Mouse (Mus musculus) midbrain, embryonic 12.5 days (tissue): ENCODE measurements at regions not wholly inside any gene's neighbourhood (a gene's known extent, or its start where the extent isn't known, plus 50 kb on each side); places are given as distances from the start of the nearest gene placed in this dataset.
A peak's percentile ranks its signal among the peaks of the same experiment; 100 is the strongest.

Experiments
- ATAC-seq: fragments of 200-750 bp; cut with Nextera tagmentation; 2 replicates; pipeline ENCODE4 v1.8.0; 2017; ENCODE audit warnings: low read depth, moderate TSS enrichment, moderate library complexity; ENCODE audit not compliant: low FRiP score
- H3K27ac ChIP-seq: fragments of 300-500 bp; sonication (generic); replicated peaks from 2 replicates; pipeline ENCODE4 v1.5.1; 2016; ENCODE audit warnings: mild to moderate bottlenecking
- H3K27me3 ChIP-seq: fragments of 300-500 bp; sonication (generic); 2 replicates; pipeline ENCODE4 v1.6.1; 2016; ENCODE audit warnings: mild to moderate bottlenecking
- H3K36me3 ChIP-seq: fragments of 300-500 bp; sonication (generic); 2 replicates; pipeline ENCODE4 v1.6.1; 2016
- H3K4me1 ChIP-seq: fragments of 300-500 bp; sonication (generic); 2 replicates; pipeline ENCODE4 v1.6.1; 2016
- H3K4me2 ChIP-seq: fragments of 300-500 bp; sonication (generic); replicated peaks from 2 replicates; pipeline ENCODE4 v1.6.1; 2016; ENCODE audit warnings: mild to moderate bottlenecking, moderate library complexity
- H3K4me3 ChIP-seq: fragments of 300-500 bp; sonication (generic); 2 replicates; pipeline ENCODE4 v1.5.1; 2016; ENCODE audit warnings: mild to moderate bottlenecking
- H3K9ac ChIP-seq: fragments of 300-500 bp; sonication (generic); replicated peaks from 2 replicates; pipeline ENCODE4 v1.6.1; 2016; ENCODE audit warnings: mild to moderate bottlenecking, moderate library complexity
- H3K9me3 ChIP-seq: fragments of 300-500 bp; sonication (generic); 2 replicates; pipeline ENCODE4 v1.6.1; 2016; ENCODE audit warnings: mild to moderate bottlenecking
- WGBS: fragments of 180-500 bp; shearing (Covaris S2); methylation state at CpG from one replicate; pipeline ENCODE4 v1.1.7; 2016; 5-methylcytosine and 5-hydroxymethylcytosine counted together

DNA sequence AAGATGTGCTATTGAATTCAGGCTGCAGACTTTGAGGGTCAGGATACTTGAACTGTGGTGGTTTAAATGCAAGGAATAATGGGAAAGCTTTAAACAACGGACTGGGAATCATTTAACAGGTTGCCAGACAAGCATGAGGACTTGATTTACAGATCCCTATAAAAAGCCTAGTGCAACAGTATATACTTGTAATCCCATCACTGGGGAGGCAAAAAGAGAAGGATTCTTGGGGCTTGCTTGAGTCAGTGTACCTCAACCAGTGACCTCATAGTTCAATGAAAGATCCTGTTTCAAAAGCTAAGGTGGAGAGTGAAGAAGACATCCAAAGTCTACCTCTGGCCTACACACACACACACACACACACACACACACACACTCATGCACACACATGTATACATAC lies 99.8 kb downstream of the Lrrn1 start:
- no peaks in the 10 kb centered on the region for H3K9me3 ChIP-seq

DNA sequence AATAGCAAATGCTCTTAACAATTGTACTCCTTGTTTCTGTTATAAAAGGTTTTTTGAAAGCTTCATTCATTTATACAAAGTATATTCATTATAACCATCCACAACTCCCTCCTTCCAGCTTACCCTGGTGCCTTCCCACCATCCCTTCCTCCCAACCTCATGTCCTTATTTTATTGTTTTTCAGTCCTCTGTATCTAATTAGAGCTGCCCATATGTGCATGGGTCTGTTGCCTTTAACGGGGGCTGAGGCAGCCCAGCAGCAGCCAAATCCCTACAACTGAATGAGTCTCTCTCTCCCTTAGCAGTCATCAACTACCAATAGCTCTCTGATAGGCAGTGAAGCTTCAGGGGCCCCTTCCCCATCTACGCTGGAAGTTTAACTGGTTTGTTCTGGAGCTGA lies 116.2 kb downstream of the Lrrn1 start:
- WGBS = 61% methylated on average over 2 of the region's 2 CpGs
- Histone ChIP-seq H3K9me3 (no peaks in the 10 kb centered on the region), H3K4me3 (no peak overlapping the region), H3K9ac (no peak overlapping the region), H3K27ac (no peak overlapping the region), H3K4me1 (no peaks in the 10 kb centered on the region), H3K36me3 (no peaks in the 10 kb centered on the region), H3K27me3 (no peaks in the 10 kb centered on the region), H3K4me2 (no peak overlapping the region)
- no peak for ATAC-seq

More for the DNA sequence above, 99.8 kb downstream of the Lrrn1 start:
- H3K4me2 ChIP-seq = no peak overlapping the region
- no peaks in the 10 kb centered on the region for H3K4me1 ChIP-seq
- ATAC-seq = no peak
- no peaks in the 10 kb centered on the region for H3K36me3 ChIP-seq
- no peaks in the 10 kb centered on the region for H3K27me3 ChIP-seq
- no peak overlapping the region for H3K27ac ChIP-seq
- WGBS = 83% methylated on average over 1 of the region's 1 CpGs
- no peak overlapping the region for H3K4me3 ChIP-seq
- no peak overlapping the region for H3K9ac ChIP-seq

DNA sequence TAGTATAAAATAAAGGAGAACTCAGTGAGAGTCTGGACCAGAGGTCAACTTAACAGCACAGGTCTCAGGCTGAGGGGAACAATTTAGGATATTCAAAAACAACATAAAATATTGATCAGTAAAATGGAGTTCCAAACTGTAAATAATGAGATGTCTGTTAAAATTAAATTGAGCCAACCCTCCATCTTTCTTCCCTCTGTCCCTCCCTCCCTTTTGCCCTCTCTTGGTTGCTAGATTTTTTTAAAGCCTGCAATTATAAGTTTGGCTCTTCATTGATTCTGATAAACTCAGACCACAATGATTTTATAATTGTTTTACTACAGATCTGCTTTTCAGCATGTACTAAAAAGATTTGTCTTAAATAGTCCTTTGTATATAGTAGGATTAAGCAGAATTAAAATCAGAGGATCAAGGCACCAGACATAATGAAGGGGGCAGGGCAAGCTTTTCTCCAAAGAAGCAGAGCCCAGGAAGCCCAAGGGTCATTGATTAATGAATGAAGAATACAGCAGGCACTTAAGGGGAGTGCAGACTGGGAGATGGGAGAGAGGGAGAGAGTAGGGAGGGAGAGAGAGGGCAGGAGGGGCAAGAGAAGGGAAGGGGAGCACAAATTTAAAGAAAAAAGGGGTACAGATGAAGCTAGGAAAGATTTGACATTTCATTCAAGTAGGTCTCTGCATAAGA lies 124.4 kb downstream of the Lrrn1 start:
- Histone ChIP-seq H3K27me3 (peaks cover 5% of the 10 kb centered on the region; the same call in 1 of the 2 replicates), H3K9ac (no peak overlapping the region), H3K9me3 (no peaks in the 10 kb centered on the region), H3K4me1 (peaks cover 4% of the 10 kb centered on the region; the same call in 1 of the 2 replicates), H3K36me3 (no peaks in the 10 kb centered on the region), H3K27ac (peak overlapping the region; percentile 44; the same call in 1 of the 2 replicates), H3K4me3 (no peak overlapping the region), H3K4me2 (no peak overlapping the region)
- peak; percentile 90 for ATAC-seq

DNA sequence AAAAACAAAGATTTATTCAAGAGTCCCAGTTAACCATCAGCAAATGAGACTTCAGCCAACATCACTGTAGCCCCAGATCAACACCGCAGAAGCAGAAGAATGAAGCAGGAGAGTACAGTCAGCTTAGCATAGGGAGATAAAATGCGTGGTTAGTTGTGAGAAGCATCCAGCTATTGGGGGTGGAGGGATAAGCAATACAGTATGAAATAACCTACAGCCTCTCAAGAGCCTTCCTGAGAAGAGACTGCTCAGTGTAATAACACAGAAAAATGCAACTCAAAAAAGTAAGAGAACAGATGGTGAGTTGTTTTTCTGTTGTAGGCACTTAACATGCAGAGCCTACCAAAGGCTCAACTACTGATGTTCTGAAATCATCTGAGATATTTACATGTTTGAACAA lies 128.2 kb downstream of the Lrrn1 start:
- Histone ChIP-seq H3K36me3 (no peaks in the 10 kb centered on the region), H3K4me1 (peaks cover 4% of the 10 kb centered on the region; the same call in 1 of the 2 replicates)

DNA sequence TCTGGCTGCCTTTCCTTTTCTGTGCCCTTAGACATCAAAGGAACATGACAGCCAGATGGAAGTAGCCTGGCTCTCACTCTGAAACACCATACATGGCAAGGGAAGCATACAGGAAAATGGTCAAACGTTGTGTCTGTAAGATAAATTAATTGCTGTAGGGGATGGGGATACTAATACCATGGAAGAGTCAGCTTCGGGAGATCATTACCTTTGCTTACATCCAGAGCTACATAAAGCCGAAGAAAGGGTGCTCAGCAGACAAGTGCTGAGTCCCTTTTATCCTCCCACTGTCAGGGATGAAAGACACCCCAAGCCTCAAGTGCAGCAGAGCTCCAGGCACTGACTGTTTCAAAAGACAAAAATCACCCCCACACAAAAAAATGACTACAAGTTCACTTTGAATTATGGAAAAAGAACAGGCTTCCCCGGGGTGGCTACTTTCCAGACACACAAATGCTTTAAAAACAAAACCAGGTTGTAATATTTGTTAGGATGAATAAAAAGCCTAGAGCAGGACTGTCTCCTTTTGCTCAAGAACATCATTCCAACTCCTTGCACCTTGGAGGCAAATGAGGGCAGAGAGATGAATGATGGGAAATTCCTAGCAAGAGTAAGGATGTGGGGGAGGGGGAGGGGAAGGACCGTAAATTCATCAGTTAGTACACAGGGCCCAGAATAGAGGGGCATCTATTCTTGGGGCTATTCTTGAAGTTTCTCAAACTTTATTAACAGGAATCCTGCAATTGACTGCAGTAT lies 131.6 kb downstream of the Lrrn1 start:
- 73% methylated on average over 5 of the region's 5 CpGs for WGBS
- no peak overlapping the region for H3K4me2 ChIP-seq
- no peak for ATAC-seq
- H3K36me3 ChIP-seq = no peaks in the 10 kb centered on the region
- no peaks in the 10 kb centered on the region for H3K9me3 ChIP-seq
- no peak overlapping the region for H3K27ac ChIP-seq
- no peak overlapping the region for H3K4me3 ChIP-seq
- no peak overlapping the region for H3K9ac ChIP-seq
- H3K4me1 ChIP-seq = no peaks in the 10 kb centered on the region; the same call in 1 of the 2 replicates
- H3K27me3 ChIP-seq = no peaks in the 10 kb centered on the region

More for the DNA sequence above, 128.2 kb downstream of the Lrrn1 start:
- ATAC-seq = no peak
- no peak overlapping the region for H3K27ac ChIP-seq
- no peaks in the 10 kb centered on the region for H3K9me3 ChIP-seq
- H3K4me3 ChIP-seq = no peak overlapping the region
- whole genome bisulfite sequencing = 90% methylated on average over 2 of the region's 2 CpGs
- H3K4me2 ChIP-seq = no peak overlapping the region
- H3K27me3 ChIP-seq = no peaks in the 10 kb centered on the region; the same call in 1 of the 2 replicates
- H3K9ac ChIP-seq = no peak overlapping the region

DNA sequence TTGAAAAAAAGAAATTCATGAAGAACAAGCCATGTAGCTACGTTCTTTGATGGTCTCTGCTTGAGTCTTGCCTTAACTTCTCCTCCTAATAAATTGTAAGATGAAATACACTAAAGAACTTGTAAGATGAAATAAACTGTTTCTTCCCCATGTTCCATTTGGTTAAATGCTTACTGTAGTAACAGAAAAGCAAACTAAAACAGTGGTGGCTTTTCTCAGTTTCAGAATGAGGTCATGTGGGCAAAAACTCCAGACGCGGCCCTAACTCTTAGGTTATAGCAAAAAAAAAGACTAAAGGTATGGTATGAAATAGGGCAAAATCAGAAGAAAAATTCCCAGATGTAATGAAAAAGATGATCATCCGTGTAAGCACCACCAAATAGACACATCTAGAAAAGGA lies 169.7 kb downstream of the Lrrn1 start:
- H3K4me2 ChIP-seq = no peak overlapping the region
- WGBS = 89% methylated on average over 4 of the region's 4 CpGs
- no peaks in the 10 kb centered on the region for H3K36me3 ChIP-seq
- no peaks in the 10 kb centered on the region for H3K9me3 ChIP-seq
- no peak for ATAC-seq
- no peak overlapping the region for H3K27ac ChIP-seq
- H3K4me1 ChIP-seq = no peaks in the 10 kb centered on the region
- no peak overlapping the region for H3K9ac ChIP-seq
- H3K27me3 ChIP-seq = no peaks in the 10 kb centered on the region
- H3K4me3 ChIP-seq = no peak overlapping the region

DNA sequence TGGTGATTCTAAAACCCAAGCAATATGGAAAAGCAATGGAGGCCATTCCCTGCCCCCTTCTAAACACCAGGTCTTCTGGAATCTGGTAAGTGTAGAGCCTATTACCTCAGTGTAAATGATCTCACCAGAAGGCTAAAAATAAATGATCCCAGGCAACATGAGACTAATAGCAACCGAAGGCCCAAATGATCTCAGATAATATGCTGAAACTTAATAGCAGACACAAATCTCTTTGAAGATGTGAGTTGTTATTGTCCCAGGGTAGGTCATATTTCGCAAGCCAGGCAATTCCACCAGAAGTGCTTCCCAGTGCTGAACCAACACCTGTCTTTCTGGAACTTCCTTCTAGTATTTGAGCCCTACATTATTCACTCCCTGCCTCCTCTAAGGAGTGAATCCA lies 178.6 kb downstream of the Lrrn1 start:
- H3K9ac ChIP-seq = no peak overlapping the region
- no peak overlapping the region for H3K4me3 ChIP-seq

DNA sequence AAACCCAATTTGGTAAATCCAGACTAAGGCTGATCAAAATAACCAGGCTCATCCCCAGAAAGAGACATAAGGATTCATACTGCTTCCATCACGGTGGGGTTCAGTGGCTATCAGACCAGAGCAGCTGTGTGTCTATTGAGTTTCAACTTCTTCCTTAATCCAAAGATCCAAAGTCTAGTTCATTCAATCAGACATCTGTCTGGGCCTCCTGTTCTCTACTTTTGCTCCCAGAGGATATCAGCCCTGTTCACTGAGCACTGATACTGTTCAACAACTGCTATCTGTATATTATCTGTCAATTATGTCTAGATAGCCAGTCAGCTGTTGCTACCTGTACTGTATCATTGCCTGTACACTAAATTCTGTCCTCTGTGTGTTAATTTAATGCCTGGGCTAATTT lies 179.0 kb downstream of the Lrrn1 start:
- peaks cover 28% of the 10 kb centered on the region for H3K4me1 ChIP-seq
- no peak overlapping the region for H3K27ac ChIP-seq
- no peak overlapping the region for H3K4me3 ChIP-seq
- no peak overlapping the region for H3K9ac ChIP-seq
- 78% methylated on average over 1 of the region's 1 CpGs for WGBS
- ATAC-seq = no peak
- H3K27me3 ChIP-seq = no peaks in the 10 kb centered on the region
- no peaks in the 10 kb centered on the region for H3K36me3 ChIP-seq
- H3K4me2 ChIP-seq = no peak overlapping the region
- no peaks in the 10 kb centered on the region for H3K9me3 ChIP-seq

More for the DNA sequence above, 178.6 kb downstream of the Lrrn1 start:
- Histone ChIP-seq H3K27ac (no peak overlapping the region), H3K4me2 (no peak overlapping the region), H3K36me3 (no peaks in the 10 kb centered on the region), H3K4me1 (peaks cover 24% of the 10 kb centered on the region), H3K9me3 (no peaks in the 10 kb centered on the region), H3K27me3 (no peaks in the 10 kb centered on the region)
- WGBS = 83% methylated on average over 2 of the region's 2 CpGs
- no peak for ATAC-seq

DNA sequence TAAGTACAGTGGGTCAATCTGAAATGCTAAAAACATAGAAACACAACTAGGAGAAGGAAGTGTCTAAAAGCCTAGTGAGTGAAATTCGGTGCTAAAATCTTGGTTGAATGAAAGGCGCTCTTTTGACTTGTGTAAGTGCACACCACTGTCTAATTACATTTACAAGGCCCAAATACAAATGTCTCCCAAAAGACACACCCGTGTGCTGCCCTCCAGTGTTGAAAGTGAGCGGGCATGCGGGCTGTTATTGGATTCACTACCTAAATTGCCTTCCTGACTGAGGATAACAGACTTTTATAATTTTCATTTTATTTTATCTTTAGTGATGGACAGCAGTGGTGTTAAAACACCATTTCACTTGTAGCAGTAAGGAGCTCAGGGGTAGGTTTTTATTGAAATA lies 180.8 kb downstream of the Lrrn1 start:
- 70% methylated on average over 5 of the region's 5 CpGs for WGBS
- no peak for ATAC-seq
- H3K36me3 ChIP-seq = no peaks in the 10 kb centered on the region

DNA sequence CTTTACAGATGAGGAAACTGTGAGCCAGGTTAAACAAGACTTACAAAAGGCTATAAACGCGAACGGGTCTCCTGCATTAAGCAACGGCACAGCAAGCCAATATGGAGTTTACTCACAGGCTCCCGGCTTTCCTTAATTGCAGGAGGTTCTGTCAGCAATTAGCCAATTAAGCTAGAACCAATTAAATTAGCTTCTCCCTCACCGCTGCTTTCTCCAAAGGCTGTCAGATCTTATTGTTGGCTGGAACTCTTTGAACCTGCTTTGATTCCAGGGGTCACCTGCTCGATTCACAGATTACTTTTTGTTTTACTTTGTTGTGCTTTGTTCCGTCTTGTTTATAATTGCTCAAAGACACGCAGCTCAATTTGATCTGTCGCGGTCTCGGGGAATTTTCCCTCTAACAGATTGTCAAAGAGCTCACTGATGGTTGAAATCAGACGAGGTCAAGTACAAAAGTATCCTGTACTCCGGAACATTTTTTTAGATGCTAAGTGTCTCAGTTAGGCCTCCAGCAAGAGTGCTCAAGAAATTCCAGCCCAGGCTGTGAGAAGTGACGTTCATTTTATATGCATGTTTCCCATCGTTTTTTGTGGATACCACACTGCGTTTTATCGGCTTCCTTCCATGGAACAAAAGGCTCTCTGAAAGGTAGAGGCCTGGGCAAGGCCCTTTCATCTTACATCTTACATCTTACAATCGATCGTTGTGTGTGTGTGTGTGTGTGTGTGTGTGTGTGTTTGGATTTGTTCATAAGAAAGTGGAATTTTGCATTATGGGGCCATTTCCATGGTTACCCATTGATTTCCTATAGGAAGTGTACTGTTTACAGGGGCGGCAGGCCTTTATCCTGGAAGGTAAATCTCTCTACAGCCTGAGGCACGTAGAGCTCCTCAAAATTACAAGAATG lies 181.9 kb downstream of the Lrrn1 start:
- H3K27me3 ChIP-seq = no peaks in the 10 kb centered on the region
- ATAC-seq = peak; percentile 77
- peaks cover 30% of the 10 kb centered on the region for H3K4me1 ChIP-seq
- WGBS = 22% methylated on average over 22 of the region's 22 CpGs
- peak overlapping the region; percentile 58 for H3K27ac ChIP-seq
- peak overlapping the region; percentile 10 for H3K4me2 ChIP-seq
- H3K36me3 ChIP-seq = no peaks in the 10 kb centered on the region
- H3K9ac ChIP-seq = no peak overlapping the region
- H3K9me3 ChIP-seq = no peaks in the 10 kb centered on the region
- H3K4me3 ChIP-seq = no peak overlapping the region

More for the DNA sequence above, 180.8 kb downstream of the Lrrn1 start:
- no peak overlapping the region for H3K27ac ChIP-seq
- H3K4me2 ChIP-seq = no peak overlapping the region
- H3K9ac ChIP-seq = no peak overlapping the region
- no peak overlapping the region for H3K4me3 ChIP-seq
- H3K27me3 ChIP-seq = no peaks in the 10 kb centered on the region
- no peaks in the 10 kb centered on the region for H3K9me3 ChIP-seq
- H3K4me1 ChIP-seq = peaks cover 30% of the 10 kb centered on the region

DNA sequence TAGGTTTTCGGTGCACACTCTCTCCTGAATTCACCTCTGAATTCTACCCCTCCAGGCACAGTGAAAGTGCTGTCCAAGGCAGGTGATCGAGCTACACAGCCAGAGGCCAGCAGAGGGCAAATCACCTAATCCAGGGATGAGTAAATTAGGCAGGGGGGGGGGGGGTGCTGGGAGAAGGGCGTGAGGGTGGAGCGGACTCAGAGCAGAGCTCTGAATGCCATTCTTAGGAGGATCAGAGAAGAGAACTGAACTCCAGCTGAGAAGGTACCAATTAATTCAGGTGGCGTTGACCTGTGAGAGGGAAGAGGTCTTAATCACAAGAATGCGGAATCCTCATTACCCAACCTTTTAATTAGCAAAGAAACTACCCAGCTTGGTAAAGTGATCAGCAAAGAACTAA lies 183.5 kb downstream of the Lrrn1 start:
- no peak overlapping the region for H3K4me3 ChIP-seq
- WGBS = 10% methylated on average over 5 of the region's 6 CpGs
- ATAC-seq = peak; percentile 68
- H3K27ac ChIP-seq = peak overlapping the region; percentile 58
- H3K27me3 ChIP-seq = no peaks in the 10 kb centered on the region
- no peak overlapping the region for H3K4me2 ChIP-seq
- peaks cover 30% of the 10 kb centered on the region for H3K4me1 ChIP-seq
- H3K9me3 ChIP-seq = no peaks in the 10 kb centered on the region
- no peaks in the 10 kb centered on the region for H3K36me3 ChIP-seq
- no peak overlapping the region for H3K9ac ChIP-seq

DNA sequence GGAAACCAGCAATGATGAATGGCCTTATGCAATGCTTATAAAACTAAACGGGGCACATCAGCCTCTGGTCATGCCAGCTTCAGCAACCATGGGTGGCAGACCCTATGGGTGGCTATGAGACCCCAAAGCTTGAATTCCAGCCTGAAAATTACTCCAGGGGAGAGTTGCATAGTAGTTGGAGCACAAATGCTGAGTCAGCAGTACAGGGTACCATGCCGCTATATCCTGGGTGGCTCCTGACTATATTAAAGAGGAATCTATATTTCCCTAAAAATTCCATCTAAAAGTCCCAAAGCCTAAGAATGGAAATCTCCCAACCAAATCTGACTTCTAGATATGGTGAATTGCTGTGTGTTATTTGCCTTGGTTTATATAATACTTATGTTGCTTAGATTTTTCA lies 187.6 kb downstream of the Lrrn1 start:
- H3K4me1 ChIP-seq = peaks cover 16% of the 10 kb centered on the region
- H3K27me3 ChIP-seq = no peaks in the 10 kb centered on the region
- no peaks in the 10 kb centered on the region for H3K36me3 ChIP-seq
- no peak overlapping the region for H3K4me3 ChIP-seq
- WGBS = 86% methylated on average over 2 of the region's 2 CpGs
- ATAC-seq = no peak
- H3K27ac ChIP-seq = no peak overlapping the region
- no peak overlapping the region for H3K4me2 ChIP-seq
- H3K9ac ChIP-seq = no peak overlapping the region
- H3K9me3 ChIP-seq = no peaks in the 10 kb centered on the region
